Mouse (Mus musculus) midbrain, embryonic 10.5 days (tissue): ENCODE results near the gene Fam118a. TPM values are rescaled to one million over a fixed set of nuclear protein-coding genes. Genes with fewer than 3 reads are reported as not detected.
A peak's percentile ranks its signal among the peaks of the same experiment; 100 is the strongest.
"Not testable (repeated sequence)": the region's sequence is repeated elsewhere in the genome, so short reads cannot be mapped to it uniquely, and the experiment has no call there.

Experiments used
- DNase-seq: peaks from one replicate; pipeline ENCODE4 v3.0.0-alpha.2; 2017; ENCODE audit warnings: low spot score
- H3K27ac ChIP-seq: fragments of 300-500 bp; sonication (generic); replicated peaks from 2 replicates; pipeline ENCODE4 v1.5.1; 2016; ENCODE audit warnings: mild to moderate bottlenecking
- H3K27me3 ChIP-seq: fragments of 300-500 bp; sonication (generic); 2 replicates; pipeline ENCODE4 v1.6.1; 2016; ENCODE audit warnings: low read depth, mild to moderate bottlenecking; ENCODE audit not compliant: poor library complexity, severe bottlenecking
- H3K36me3 ChIP-seq: fragments of 300-500 bp; sonication (generic); 2 replicates; pipeline ENCODE4 v1.6.1; 2016; ENCODE audit warnings: mild to moderate bottlenecking, moderate library complexity
- H3K4me1 ChIP-seq: fragments of 300-500 bp; sonication (generic); 2 replicates; pipeline ENCODE4 v1.6.1; 2016
- H3K4me3 ChIP-seq: fragments of 300-500 bp; sonication (generic); 2 replicates; pipeline ENCODE4 v1.5.1; 2016; ENCODE audit warnings: mild to moderate bottlenecking, moderate library complexity
- H3K9me3 ChIP-seq: fragments of 300-500 bp; sonication (generic); replicated peaks from 2 replicates; pipeline ENCODE4 v1.6.1; 2016; ENCODE audit warnings: mild to moderate bottlenecking
- WGBS: fragments of 180-500 bp; shearing (Covaris S2); methylation state at CpG from one replicate; pipeline ENCODE4 v1.1.7; 2016; 5-methylcytosine and 5-hydroxymethylcytosine counted together
- polyA plus RNA-seq: library from polyadenylated mRNA; unstranded; fragments of >200 nt; fragmentation: Nextera tagmentation; extraction: Ambion mirVana; gene quantifications from 2 replicates; pipeline ENCODE4 v1.2.1, GENCODE M21; 2016

The Fam118a gene
- polyA plus RNA-seq, 1 experiment from 2014 or later = 33.1 TPM

- DNase-seq = no peak
- H3K4me3 ChIP-seq = no peak overlapping the region
- H3K36me3 ChIP-seq = no peaks in the 10 kb centered on the region
- no peaks in the 10 kb centered on the region for H3K9me3 ChIP-seq
- H3K4me1 ChIP-seq = no peaks in the 10 kb centered on the region
- no peak overlapping the region for H3K27ac ChIP-seq
- 84% methylated on average over 4 of the region's 4 CpGs for WGBS
- no peaks in the 10 kb centered on the region; the same call in 1 of the 2 replicates for H3K27me3 ChIP-seq
Observed at GRCm38 (mm10) chr15:85026197-85026596, 2.6 kb upstream of the Fam118a start.

GRCm38 (mm10) chr15:85027740-85028139 is 1.0 kb upstream of the Fam118a start:
- DNase-seq = no peak
- Histone ChIP-seq H3K9me3 (0 out of 2 replicates have a peak, but pooled peaks cover 3% of the 10 kb centered on the region), H3K4me3 (no peak overlapping the region), H3K27me3 (no peaks in the 10 kb centered on the region), H3K4me1 (no peaks in the 10 kb centered on the region), H3K36me3 (no peaks in the 10 kb centered on the region), H3K27ac (no peak overlapping the region)
- 50% methylated on average over 4 of the region's 4 CpGs for WGBS

GRCm38 (mm10) chr15:85030643-85031042 is 1.9 kb downstream of the Fam118a start:
- H3K27ac ChIP-seq = not testable (repeated sequence)

GRCm38 (mm10) chr15:85031866-85032265 is 3.1 kb downstream of the Fam118a start:
- Histone ChIP-seq H3K36me3 (no peaks in the 10 kb centered on the region), H3K27me3 (peaks cover 23% of the 10 kb centered on the region), H3K27ac (no peak overlapping the region), H3K4me1 (peaks cover 10% of the 10 kb centered on the region), H3K9me3 (0 out of 2 replicates have a peak, but pooled peaks cover 3% of the 10 kb centered on the region), H3K4me3 (no peak overlapping the region)
- no peak for DNase-seq
- WGBS = 95% methylated on average over 3 of the region's 3 CpGs

More at GRCm38 (mm10) chr15:85030643-85031042, 1.9 kb downstream of the Fam118a start:
- H3K4me3 ChIP-seq, H3K4me1 ChIP-seq, DNase-seq, H3K9me3 ChIP-seq, H3K36me3 ChIP-seq: not testable (repeated sequence)
- 93% methylated on average over 1 of the region's 1 CpGs for WGBS
- H3K27me3 ChIP-seq = peaks cover 16% of the 10 kb centered on the region

- H3K36me3 ChIP-seq, H3K4me3 ChIP-seq, DNase-seq, H3K9me3 ChIP-seq, H3K27ac ChIP-seq: not testable (repeated sequence)
- WGBS = 61% methylated on average over 7 of the region's 7 CpGs
- peaks cover 26% of the 10 kb centered on the region for H3K27me3 ChIP-seq
- peaks cover 29% of the 10 kb centered on the region for H3K4me1 ChIP-seq
Observed at GRCm38 (mm10) chr15:85033916-85034315, 5.2 kb downstream of the Fam118a start.

- DNase-seq = peak; percentile 96
- Histone ChIP-seq H3K4me3 (peak overlapping the region; percentile 89), H3K27ac (peak overlapping the region; percentile 89), H3K4me1 (peaks cover 38% of the 10 kb centered on the region), H3K9me3 (0 out of 2 replicates have a peak, but pooled peaks cover 3% of the 10 kb centered on the region), H3K36me3 (no peaks in the 10 kb centered on the region), H3K27me3 (peaks cover 26% of the 10 kb centered on the region)
- under 1% methylated on average over 75 of the region's 75 CpGs for WGBS
Observed at GRCm38 (mm10) chr15:85036566-85037342, 8.0 kb downstream of the Fam118a start.

GRCm38 (mm10) chr15:85037343-85037690 is 8.6 kb downstream of the Fam118a start:
- 9% methylated on average over 8 of the region's 8 CpGs for WGBS
- Histone ChIP-seq H3K4me1 (peaks cover 44% of the 10 kb centered on the region), H3K9me3 (0 out of 2 replicates have a peak, but pooled peaks cover under 1% of the 10 kb centered on the region), H3K27ac (peak overlapping the region; percentile 89), H3K4me3 (peak overlapping the region; percentile 89), H3K36me3 (no peaks in the 10 kb centered on the region), H3K27me3 (peaks cover 26% of the 10 kb centered on the region)
- no peak for DNase-seq

GRCm38 (mm10) chr15:85041546-85042225 is 12.9 kb downstream of the Fam118a start:
- DNase-seq = no peak
- H3K36me3 ChIP-seq = peaks cover 15% of the 10 kb centered on the region
- no peaks in the 10 kb centered on the region for H3K9me3 ChIP-seq
- 0 out of 2 replicates have a peak, but pooled peaks cover 3% of the 10 kb centered on the region for H3K27me3 ChIP-seq
- no peak overlapping the region for H3K4me3 ChIP-seq
- 89% methylated on average over 10 of the region's 10 CpGs for WGBS
- H3K4me1 ChIP-seq = peaks cover 52% of the 10 kb centered on the region
- no peak overlapping the region for H3K27ac ChIP-seq

GRCm38 (mm10) chr15:85042361-85042954 is 13.7 kb downstream of the Fam118a start:
- no peak overlapping the region for H3K4me3 ChIP-seq
- peak; percentile 50 for DNase-seq
- H3K4me1 ChIP-seq = peaks cover 46% of the 10 kb centered on the region
- H3K27ac ChIP-seq = peak overlapping the region; percentile 69
- peaks cover 23% of the 10 kb centered on the region for H3K36me3 ChIP-seq
- H3K27me3 ChIP-seq = 0 out of 2 replicates have a peak, but pooled peaks cover 3% of the 10 kb centered on the region
- no peaks in the 10 kb centered on the region for H3K9me3 ChIP-seq
- 14% methylated on average over 4 of the region's 4 CpGs for WGBS

- Histone ChIP-seq H3K4me1 (peaks cover 39% of the 10 kb centered on the region), H3K4me3 (no peak overlapping the region), H3K27ac (peak overlapping the region; percentile 69), H3K36me3 (peaks cover 30% of the 10 kb centered on the region), H3K9me3 (no peaks in the 10 kb centered on the region), H3K27me3 (0 out of 2 replicates have a peak, but pooled peaks cover 3% of the 10 kb centered on the region)
- WGBS = 63% methylated on average over 5 of the region's 5 CpGs
- DNase-seq = no peak
Observed at GRCm38 (mm10) chr15:85043116-85043515, 14.4 kb downstream of the Fam118a start.

GRCm38 (mm10) chr15:85043761-85044160 is 15.0 kb downstream of the Fam118a start:
- H3K4me1 ChIP-seq = peaks cover 33% of the 10 kb centered on the region
- peak overlapping the region; percentile 69 for H3K27ac ChIP-seq
- DNase-seq = no peak
- no peak overlapping the region for H3K4me3 ChIP-seq
- no peaks in the 10 kb centered on the region for H3K9me3 ChIP-seq
- peaks cover 36% of the 10 kb centered on the region for H3K36me3 ChIP-seq
- 75% methylated on average over 5 of the region's 5 CpGs for WGBS
- H3K27me3 ChIP-seq = 0 out of 2 replicates have a peak, but pooled peaks cover 1% of the 10 kb centered on the region

GRCm38 (mm10) chr15:85046230-85046950 is 17.6 kb downstream of the Fam118a start:
- H3K4me3 ChIP-seq = no peak overlapping the region
- H3K27ac ChIP-seq = no peak overlapping the region
- no peaks in the 10 kb centered on the region for H3K27me3 ChIP-seq
- H3K9me3 ChIP-seq = no peaks in the 10 kb centered on the region
- no peak for DNase-seq
- H3K36me3 ChIP-seq = peaks cover 59% of the 10 kb centered on the region
- peaks cover 26% of the 10 kb centered on the region for H3K4me1 ChIP-seq
- WGBS = 94% methylated on average over 14 of the region's 14 CpGs
